Mouse (Mus musculus) liver, embryonic 11.5 days (tissue): ENCODE results near the gene Cd300e. TPM values are rescaled to one million over a fixed set of nuclear protein-coding genes. Genes with fewer than 3 reads are reported as not detected.

Experiments used
- ATAC-seq: fragments of 200-750 bp; cut with Nextera tagmentation; replicated peaks from 2 replicates; pipeline ENCODE4 v1.8.0; 2017; ENCODE audit warnings: moderate number of reproducible peaks, mild to moderate bottlenecking, moderate TSS enrichment, moderate library complexity; ENCODE audit not compliant: low FRiP score
- DNase-seq: peaks from one replicate; pipeline ENCODE4 v3.0.0-alpha.2; 2017; ENCODE audit warnings: low spot score
- H3K27ac ChIP-seq: fragments of 300-500 bp; sonication (generic); 2 replicates; pipeline ENCODE4 v1.5.1; 2014; ENCODE audit warnings: mild to moderate bottlenecking, low read depth, low read length, control low read depth
- H3K27me3 ChIP-seq: fragments of 300-500 bp; sonication (generic); replicated peaks from 2 replicates; pipeline ENCODE4 v1.6.1; 2014; ENCODE audit warnings: low read length, mixed read lengths; ENCODE audit not compliant: control insufficient read depth, insufficient read depth
- H3K36me3 ChIP-seq: fragments of 300-500 bp; sonication (generic); 2 replicates; pipeline ENCODE4 v1.6.1; 2014; ENCODE audit warnings: mild to moderate bottlenecking, low read length, moderate library complexity, mixed read lengths; ENCODE audit not compliant: control insufficient read depth, insufficient read depth
- H3K4me1 ChIP-seq: fragments of 300-500 bp; sonication (generic); replicated peaks from 2 replicates; pipeline ENCODE4 v1.6.1; 2014; ENCODE audit warnings: low read length, mixed read lengths; ENCODE audit not compliant: control insufficient read depth, insufficient read depth
- H3K4me2 ChIP-seq: fragments of 300-500 bp; sonication (generic); 2 replicates; pipeline ENCODE4 v1.6.1; 2014; ENCODE audit warnings: mild to moderate bottlenecking, control low read depth, moderate library complexity
- H3K4me3 ChIP-seq: fragments of 300-500 bp; sonication (generic); 2 replicates; pipeline ENCODE4 v1.5.1; 2014; ENCODE audit warnings: low read depth, low read length, control low read depth
- H3K9ac ChIP-seq: fragments of 300-500 bp; sonication (generic); 2 replicates; pipeline ENCODE4 v1.6.1; 2014; ENCODE audit warnings: low read depth, low read length, control low read depth
- H3K9me3 ChIP-seq: fragments of 300-500 bp; sonication (generic); 2 replicates; pipeline ENCODE4 v1.6.1; 2016; ENCODE audit warnings: low read length, inconsistent platforms, mixed read lengths; ENCODE audit not compliant: control insufficient read depth
- WGBS: fragments of 180-500 bp; shearing (Covaris S2); extraction: QIAGEN DNeasy Blood & Tissue Kit; methylation state at CpG from one replicate; pipeline ENCODE4 v1.1.7; 2014; 5-methylcytosine and 5-hydroxymethylcytosine counted together
- polyA plus RNA-seq: library from polyadenylated mRNA; unstranded; fragments of >200 nt; fragmentation: Nextera tagmentation; extraction: Ambion mirVana; gene quantifications from 2 replicates; pipeline ENCODE4 v1.2.1, GENCODE M21; 2014

The Cd300e gene
- polyA plus RNA-seq, result 0.33 and 0.56 TPM in 2 replicates

DNA sequence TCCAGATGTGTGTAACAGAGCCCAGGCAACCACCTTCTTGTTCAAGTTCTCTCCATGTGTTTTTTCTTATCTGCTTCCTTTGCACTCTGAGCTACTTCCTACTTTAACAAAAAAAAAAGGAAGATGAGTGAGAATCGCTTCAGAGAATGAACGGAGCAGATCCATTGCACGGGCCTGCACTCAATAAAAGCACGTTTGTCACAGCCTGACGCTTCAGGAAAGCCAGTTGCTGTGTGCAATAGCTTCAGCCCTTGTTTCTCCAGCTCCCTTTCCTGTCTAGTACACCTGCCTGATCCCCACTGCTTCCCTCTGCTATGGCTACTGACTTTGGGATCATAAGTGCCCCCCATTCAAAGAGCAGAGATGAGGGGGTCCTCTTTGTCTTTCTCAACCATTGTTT lies at the start of gene Cd300e:
TSS of gene Cd300e (minus strand) at position 101 of the 400 bp plus-strand sequence.
- DNase-seq, result no peak
- H3K36me3 ChIP-seq, result no peaks in the 10 kb centered on the region
- H3K27me3 ChIP-seq, result no peaks in the 10 kb centered on the region
- no peak within 1 kb of the TSS for H3K9ac ChIP-seq
- no peak within 1 kb of the TSS for H3K4me3 ChIP-seq
- no peaks in the 10 kb centered on the region for H3K4me1 ChIP-seq
- H3K4me2 ChIP-seq, result no peak within 1 kb of the TSS
- no peak within 1 kb of the TSS for H3K27ac ChIP-seq
- ATAC-seq, result no peak
- 25% methylated on average over 5 of the region's 5 CpGs for WGBS
- no peaks in the 10 kb centered on the region for H3K9me3 ChIP-seq

DNA sequence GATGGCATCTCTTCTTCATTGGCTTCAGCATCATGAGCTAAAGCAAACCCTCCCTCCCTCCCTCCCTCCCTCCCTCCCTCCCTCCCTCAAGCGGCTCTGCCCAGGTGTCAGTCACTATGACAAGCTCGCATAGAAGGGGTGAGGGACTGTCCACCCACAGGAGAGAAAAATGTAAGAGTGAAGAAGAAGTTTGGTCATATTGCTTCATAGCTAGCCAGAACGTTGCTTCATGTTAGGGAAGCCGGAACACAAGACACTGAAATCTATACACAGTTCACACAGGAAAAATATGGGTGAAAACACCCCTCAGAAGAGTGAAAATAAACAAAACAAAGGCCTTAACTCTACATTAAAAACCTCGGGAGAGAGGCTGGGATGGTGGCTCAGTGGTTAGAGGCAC lies 48.3 kb upstream of the Cd300e start:
- Histone ChIP-seq H3K27ac (no peak overlapping the region), H3K4me3 (no peak overlapping the region), H3K36me3 (no peaks in the 10 kb centered on the region), H3K27me3 (no peaks in the 10 kb centered on the region), H3K4me2 (no peak overlapping the region), H3K9me3 (no peaks in the 10 kb centered on the region), H3K9ac (no peak overlapping the region), H3K4me1 (no peaks in the 10 kb centered on the region)
- no peak for ATAC-seq
- no peak for DNase-seq
- 60% methylated on average over 5 of the region's 5 CpGs for WGBS

DNA sequence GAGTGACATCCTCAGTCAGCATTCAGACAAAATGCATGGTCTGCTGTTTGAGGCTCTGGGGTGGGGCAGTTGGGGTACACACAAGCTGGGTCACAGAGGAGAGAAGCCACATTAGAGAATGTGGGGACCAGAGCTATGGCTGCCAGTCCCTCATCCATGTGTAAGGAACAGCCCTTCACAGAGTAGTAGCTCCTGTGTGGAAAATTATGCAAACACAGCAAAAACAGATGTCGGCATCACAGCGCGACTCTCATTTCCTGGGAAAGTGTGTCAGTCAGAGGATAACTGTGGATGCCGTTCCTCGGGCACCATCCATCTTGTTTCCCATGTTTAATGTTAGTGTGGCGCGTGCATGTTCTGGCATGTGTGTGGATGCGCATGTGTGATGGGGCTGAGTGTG lies 46.2 kb upstream of the Cd300e start:
- DNase-seq (no peak), ATAC-seq (no peak)
- Histone ChIP-seq H3K9me3 (no peaks in the 10 kb centered on the region), H3K9ac (no peak overlapping the region), H3K27ac (no peak overlapping the region), H3K4me3 (no peak overlapping the region), H3K4me2 (no peak overlapping the region), H3K36me3 (no peaks in the 10 kb centered on the region), H3K4me1 (no peaks in the 10 kb centered on the region), H3K27me3 (no peaks in the 10 kb centered on the region)
- WGBS, result 83% methylated on average over 8 of the region's 8 CpGs

DNA sequence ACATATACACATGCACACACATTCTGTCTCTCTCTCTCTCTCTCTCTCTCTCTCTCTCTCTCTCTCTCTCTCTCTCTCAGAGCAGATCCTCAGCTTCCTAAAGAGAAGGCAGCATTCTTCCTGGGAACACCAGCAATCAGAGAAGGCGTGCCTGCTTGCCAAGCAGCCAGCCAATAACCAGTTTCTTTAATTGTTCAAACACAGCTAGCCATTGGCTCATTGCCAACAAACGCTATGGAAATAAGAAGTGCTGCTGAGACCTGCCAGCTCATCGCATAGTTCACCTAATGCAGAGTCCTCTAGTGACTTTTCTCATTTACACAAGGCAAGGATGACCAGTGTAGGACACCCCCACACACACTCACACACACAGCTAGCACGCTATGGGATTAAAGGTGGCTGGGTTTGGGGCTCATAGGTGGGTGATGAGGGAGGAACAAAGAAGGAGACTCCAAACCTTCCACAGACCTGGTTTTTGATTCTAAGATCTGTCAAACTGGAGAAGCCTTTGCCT lies 45.5 kb upstream of the Cd300e start:
- H3K36me3 ChIP-seq, result no peaks in the 10 kb centered on the region
- ATAC-seq, result no peak
- no peak overlapping the region for H3K4me3 ChIP-seq
- H3K27ac ChIP-seq, result no peak overlapping the region
- WGBS, result 57% methylated on average over 4 of the region's 4 CpGs
- no peaks in the 10 kb centered on the region for H3K27me3 ChIP-seq
- H3K9me3 ChIP-seq, result no peaks in the 10 kb centered on the region
- no peak for DNase-seq
- no peak overlapping the region for H3K4me2 ChIP-seq
- H3K9ac ChIP-seq, result no peak overlapping the region
- no peaks in the 10 kb centered on the region for H3K4me1 ChIP-seq

DNA sequence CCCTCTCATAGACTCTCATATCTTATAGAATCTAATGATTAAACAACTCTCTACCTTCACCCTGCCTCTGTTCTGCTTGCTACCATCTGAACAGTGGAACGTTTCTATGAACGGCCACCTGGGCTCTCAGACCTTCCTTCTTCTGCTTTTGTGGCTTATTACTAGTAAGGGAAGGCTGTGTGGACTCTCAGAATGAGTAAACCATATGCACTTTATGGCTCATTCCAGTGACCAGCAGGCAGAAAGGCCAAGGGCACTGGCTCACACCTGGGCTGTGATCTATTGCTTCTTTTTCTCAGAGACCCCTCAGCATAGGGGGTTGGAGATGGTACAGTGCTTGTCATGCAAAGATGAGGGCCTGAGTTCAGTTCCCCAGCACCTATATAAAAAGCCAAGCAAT lies 44.7 kb upstream of the Cd300e start:
- H3K27ac ChIP-seq, result no peak overlapping the region
- no peak overlapping the region for H3K9ac ChIP-seq
- H3K4me1 ChIP-seq, result no peaks in the 10 kb centered on the region
- no peak overlapping the region for H3K4me2 ChIP-seq
- no peaks in the 10 kb centered on the region for H3K9me3 ChIP-seq
- WGBS, result 74% methylated on average over 2 of the region's 2 CpGs
- H3K36me3 ChIP-seq, result no peaks in the 10 kb centered on the region
- no peak for DNase-seq
- no peak overlapping the region for H3K4me3 ChIP-seq
- no peak for ATAC-seq
- no peaks in the 10 kb centered on the region for H3K27me3 ChIP-seq

DNA sequence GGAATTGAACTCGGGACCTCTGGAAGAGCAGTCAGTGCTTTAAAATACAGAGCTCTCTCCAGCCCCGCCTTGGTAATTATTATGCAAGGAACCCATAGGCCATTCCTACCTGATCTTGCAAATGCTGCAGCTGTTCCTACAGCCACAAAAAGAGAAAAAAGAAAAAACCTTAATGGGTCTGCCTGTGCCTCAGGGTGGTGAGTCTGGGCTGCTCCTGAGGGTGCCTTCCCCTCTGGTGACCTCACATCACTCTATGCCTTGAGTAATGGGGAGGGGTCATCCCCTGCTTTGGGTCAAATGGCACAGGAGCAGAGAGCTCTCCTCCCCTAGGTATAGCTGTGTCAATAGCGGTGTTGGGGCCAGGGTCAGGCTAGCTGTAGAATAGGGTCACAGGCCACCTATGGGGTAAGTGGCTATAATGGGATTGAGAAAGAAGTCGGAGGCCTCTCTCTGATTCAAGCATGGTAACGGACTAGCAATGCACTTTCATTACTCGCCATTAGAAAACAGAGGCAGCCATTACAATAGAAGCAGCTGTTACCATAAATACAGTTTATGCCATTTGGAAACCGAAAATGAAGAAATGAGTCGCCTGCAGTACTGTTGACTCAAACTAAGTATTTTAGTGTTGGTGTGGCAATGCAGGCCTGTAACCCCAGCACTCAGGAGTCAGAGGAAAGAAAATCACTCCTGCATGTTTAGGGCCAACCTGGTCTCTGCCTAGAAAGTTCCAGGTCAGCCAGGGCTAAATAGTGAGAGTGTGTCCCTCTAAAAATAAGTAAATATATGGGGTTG lies 43.0 kb upstream of the Cd300e start:
- WGBS, result 72% methylated on average over 8 of the region's 8 CpGs
- ATAC-seq (no peak), DNase-seq (no peak)
- no peak overlapping the region for H3K9ac ChIP-seq
- H3K4me2 ChIP-seq, result no peak overlapping the region
- H3K4me1 ChIP-seq, result no peaks in the 10 kb centered on the region
- H3K9me3 ChIP-seq, result no peaks in the 10 kb centered on the region
- H3K36me3 ChIP-seq, result no peaks in the 10 kb centered on the region
- H3K27ac ChIP-seq, result no peak overlapping the region
- no peak overlapping the region for H3K4me3 ChIP-seq
- H3K27me3 ChIP-seq, result no peaks in the 10 kb centered on the region

DNA sequence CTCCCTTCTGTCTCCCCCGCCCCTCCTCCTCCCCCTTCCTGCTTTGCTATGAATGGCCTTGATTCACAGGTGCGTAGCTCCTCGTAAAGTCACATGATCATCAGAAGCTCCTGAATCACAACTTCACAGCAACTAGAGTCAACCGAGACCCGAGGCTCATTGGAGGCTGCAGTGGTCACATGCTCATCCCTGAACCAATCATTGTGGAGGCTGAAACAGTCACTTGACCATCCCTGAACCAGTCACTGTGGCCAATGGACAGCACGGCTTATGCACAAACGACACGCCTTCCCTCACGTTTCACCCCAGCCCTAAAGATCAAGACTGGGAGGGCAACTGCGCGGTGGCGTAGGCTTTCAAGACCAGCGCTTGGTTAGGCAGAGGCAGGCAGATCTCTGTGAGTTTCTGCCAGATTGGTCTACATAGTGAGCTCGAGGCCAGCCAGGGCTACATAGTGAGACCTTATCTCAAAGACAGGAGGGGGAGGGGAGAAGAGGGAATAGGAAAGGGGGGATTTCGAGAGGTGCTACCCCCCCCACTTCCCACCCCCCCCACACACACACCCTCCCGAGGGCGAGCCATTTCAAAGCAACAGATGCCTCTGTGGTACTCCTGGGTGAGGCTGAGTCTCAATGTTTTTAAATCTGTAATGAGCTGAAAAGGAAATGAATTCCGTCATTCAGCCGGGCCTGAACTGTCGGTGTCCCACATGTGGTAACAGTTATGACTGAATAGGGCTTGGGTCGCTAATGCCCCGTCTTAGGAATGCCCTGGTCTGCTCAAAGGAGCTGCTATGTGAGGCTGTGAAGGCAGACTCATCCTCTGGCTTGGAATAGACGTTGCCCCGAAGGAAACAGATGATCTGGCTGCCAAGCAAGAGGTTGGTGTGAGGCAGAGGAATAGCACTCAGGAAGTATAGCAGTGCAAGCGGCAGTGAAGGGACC lies 41.8 kb upstream of the Cd300e start:
- Histone ChIP-seq H3K4me1 (no peaks in the 10 kb centered on the region), H3K4me3 (no peak overlapping the region), H3K9ac (no peak overlapping the region), H3K27ac (no peak overlapping the region), H3K4me2 (no peak overlapping the region), H3K36me3 (no peaks in the 10 kb centered on the region), H3K9me3 (no peaks in the 10 kb centered on the region), H3K27me3 (no peaks in the 10 kb centered on the region)
- ATAC-seq (no peak), DNase-seq (no peak)
- WGBS, result 82% methylated on average over 25 of the region's 25 CpGs

DNA sequence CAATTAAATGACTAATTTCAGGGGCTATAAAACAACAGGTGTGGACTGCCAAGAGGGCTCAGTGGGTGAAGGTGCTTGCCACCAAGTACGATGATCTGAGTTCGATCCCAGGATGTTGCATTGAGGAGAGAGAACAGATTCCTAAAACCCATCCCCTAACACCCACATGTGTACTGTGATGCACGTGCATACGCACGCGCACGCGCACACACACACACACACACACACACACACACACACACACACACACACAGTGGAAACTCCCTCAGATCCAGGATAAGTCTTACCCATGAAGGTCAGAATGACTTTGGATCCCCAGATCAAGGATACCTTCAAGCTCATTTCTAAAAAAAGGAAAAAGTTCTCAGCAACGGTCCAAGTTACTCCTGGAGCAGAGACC lies 40.1 kb upstream of the Cd300e start:
- no peak for ATAC-seq
- Histone ChIP-seq H3K4me1 (no peaks in the 10 kb centered on the region), H3K36me3 (no peaks in the 10 kb centered on the region), H3K4me2 (no peak overlapping the region), H3K9me3 (no peaks in the 10 kb centered on the region), H3K4me3 (no peak overlapping the region), H3K27ac (no peak overlapping the region), H3K27me3 (no peaks in the 10 kb centered on the region), H3K9ac (no peak overlapping the region)
- DNase-seq, result no peak
- 96% methylated on average over 9 of the region's 9 CpGs for WGBS
